Mouse (Mus musculus): ENCODE data around the gene Sec62. TPM values are rescaled to one million over a fixed set of nuclear protein-coding genes. Genes with fewer than 3 reads are reported as not detected.

Gene Sec62
- polyA plus RNA-seq, 1 experiment from 2014 or later: 73.5 TPM

DNA sequence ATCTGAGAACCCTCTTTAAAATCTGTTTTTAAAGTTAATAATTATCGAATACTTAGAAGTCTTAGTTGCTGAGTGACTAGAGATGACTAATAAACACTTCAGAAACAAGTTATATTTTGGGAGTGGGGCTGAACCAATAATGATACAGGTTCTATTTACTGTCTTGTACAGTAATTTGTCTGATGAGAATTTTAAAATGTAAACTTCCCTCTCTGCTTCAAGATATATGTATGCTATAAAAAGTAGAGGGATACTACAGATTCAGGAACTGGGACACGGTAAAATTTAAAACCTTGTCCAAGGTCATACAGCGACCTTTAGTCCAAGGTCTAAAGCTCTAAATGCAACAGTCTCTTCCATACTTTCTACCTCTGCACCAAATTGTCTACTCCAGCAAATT is 9.5 kb downstream of the Sec62 start:
- Histone ChIP-seq H3K9me3 (ENCODE audit: control insufficient read depth, low read length) (no peaks in the 10 kb centered on the region), H3K27ac (ENCODE audit: low read depth, low read length) (no peak overlapping the region), H3K4me3 (ENCODE audit: low read depth, low read length) (no peak overlapping the region), H3K4me2 (no peak overlapping the region), H3K4me1 (replicated peaks; ENCODE audit: control insufficient read depth, insufficient read depth, low read length) (no peaks in the 10 kb centered on the region), H3K36me3 (ENCODE audit: control insufficient read depth, insufficient read depth, low read length) (peaks cover 12% of the 10 kb centered on the region), H3K27me3 (replicated peaks; ENCODE audit: control insufficient read depth, insufficient read depth, low read length) (no peaks in the 10 kb centered on the region), H3K9ac (ENCODE audit: low read depth, low read length) (no peak overlapping the region)
- WGBS: 92% methylated on average over 3 of the region's 3 CpGs
- DNase-seq (ENCODE audit: low spot score) (no peak), ATAC-seq (replicated peaks; ENCODE audit: low FRiP score) (no peak)

DNA sequence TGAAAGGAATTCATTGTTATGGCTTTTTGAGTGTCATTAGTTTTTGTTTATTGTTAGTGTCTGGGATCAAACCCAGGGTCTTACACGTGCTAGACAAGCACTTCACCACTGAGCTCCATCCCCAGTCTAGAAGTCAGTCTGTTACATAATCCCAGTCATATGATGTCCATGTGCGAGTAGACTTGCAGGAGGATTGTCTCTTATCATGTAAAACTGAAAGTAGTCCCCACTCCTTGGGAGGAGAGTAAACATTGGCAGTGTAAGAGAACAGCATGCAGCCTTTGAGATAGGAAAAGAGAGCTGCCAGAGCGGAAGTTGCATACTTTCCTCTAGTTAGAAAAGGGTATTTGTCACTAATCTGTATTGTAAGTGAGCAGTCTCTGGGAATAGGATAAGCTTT is 20.2 kb downstream of the Sec62 start:
- H3K4me2 ChIP-seq: no peak overlapping the region
- ATAC-seq (replicated peaks; ENCODE audit: low FRiP score): no peak

DNA sequence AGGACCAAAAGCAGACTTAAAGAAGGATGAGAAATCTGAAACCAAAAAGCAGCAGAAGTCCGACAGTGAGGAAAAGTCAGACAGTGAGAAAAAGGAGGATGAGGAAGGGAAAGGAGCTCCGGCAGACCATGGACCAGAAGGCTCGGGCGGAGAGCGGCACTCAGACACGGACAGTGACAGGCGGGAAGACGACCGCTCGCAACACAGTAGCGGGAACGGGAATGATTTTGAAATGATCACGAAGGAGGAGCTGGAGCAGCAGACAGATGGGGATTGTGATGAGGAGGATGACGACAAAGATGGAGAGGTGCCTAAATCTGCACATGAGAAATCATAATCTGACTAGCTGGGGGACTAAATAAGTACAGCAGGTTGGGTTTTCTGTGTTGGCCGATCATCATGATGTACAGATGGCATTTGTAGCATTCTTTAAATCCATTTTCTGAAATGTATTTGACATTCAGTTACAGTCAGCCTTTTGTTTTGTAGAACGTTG is 26.0 kb downstream of the Sec62 start:
- no peak for ATAC-seq (replicated peaks; ENCODE audit: low FRiP score)
- H3K27me3 ChIP-seq (replicated peaks; ENCODE audit: control insufficient read depth, insufficient read depth, low read length): no peaks in the 10 kb centered on the region
- no peaks in the 10 kb centered on the region for H3K4me1 ChIP-seq (replicated peaks; ENCODE audit: control insufficient read depth, insufficient read depth, low read length)
- 93% methylated on average over 16 of the region's 16 CpGs for WGBS
- H3K9me3 ChIP-seq (ENCODE audit: control insufficient read depth, low read length): no peaks in the 10 kb centered on the region
- no peak for DNase-seq (ENCODE audit: low spot score)
- H3K4me2 ChIP-seq: no peak overlapping the region
- H3K9ac ChIP-seq (ENCODE audit: low read depth, low read length): no peak overlapping the region
- H3K27ac ChIP-seq (ENCODE audit: low read depth, low read length): no peak overlapping the region
- H3K36me3 ChIP-seq (ENCODE audit: control insufficient read depth, insufficient read depth, low read length): peaks cover 14% of the 10 kb centered on the region
- no peak overlapping the region for H3K4me3 ChIP-seq (ENCODE audit: low read depth, low read length)

More for the DNA sequence above, 20.2 kb downstream of the Sec62 start:
- H3K4me3 ChIP-seq (ENCODE audit: low read depth, low read length): no peak overlapping the region
- H3K4me1 ChIP-seq (replicated peaks; ENCODE audit: control insufficient read depth, insufficient read depth, low read length): no peaks in the 10 kb centered on the region
- H3K27ac ChIP-seq (ENCODE audit: low read depth, low read length): no peak overlapping the region
- H3K27me3 ChIP-seq (replicated peaks; ENCODE audit: control insufficient read depth, insufficient read depth, low read length): no peaks in the 10 kb centered on the region
- no peak overlapping the region for H3K9ac ChIP-seq (ENCODE audit: low read depth, low read length)
- 77% methylated on average over 3 of the region's 3 CpGs for WGBS
- H3K9me3 ChIP-seq (ENCODE audit: control insufficient read depth, low read length): no peaks in the 10 kb centered on the region
- DNase-seq (ENCODE audit: low spot score): no peak
- peaks cover 15% of the 10 kb centered on the region; the same call in 1 of the 2 replicates for H3K36me3 ChIP-seq (ENCODE audit: control insufficient read depth, insufficient read depth, low read length)

DNA sequence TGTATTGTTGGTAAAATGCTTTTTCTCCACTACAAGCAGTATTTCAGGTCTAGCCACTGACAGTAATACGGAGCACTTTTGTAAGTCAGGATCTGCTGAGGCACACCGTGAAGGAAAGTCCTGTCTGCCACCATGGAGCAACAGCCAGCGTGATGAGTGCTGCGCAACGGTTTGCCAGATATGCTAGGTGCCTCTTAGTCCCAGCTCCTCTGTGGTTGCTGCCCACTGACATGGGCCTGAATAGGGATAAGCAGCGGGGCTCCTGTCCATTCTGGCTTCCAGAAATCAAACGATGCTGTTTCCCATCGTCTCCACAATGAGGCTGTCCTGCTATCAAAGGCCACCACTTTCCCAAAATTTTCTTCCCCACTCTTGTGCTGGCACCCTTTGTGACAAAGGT is 29.5 kb downstream of the Sec62 start:
- Histone ChIP-seq H3K36me3 (ENCODE audit: control insufficient read depth, insufficient read depth, low read length) (peaks cover 12% of the 10 kb centered on the region), H3K4me2 (no peak overlapping the region), H3K27ac (ENCODE audit: low read depth, low read length) (no peak overlapping the region), H3K4me1 (replicated peaks; ENCODE audit: control insufficient read depth, insufficient read depth, low read length) (no peaks in the 10 kb centered on the region), H3K27me3 (replicated peaks; ENCODE audit: control insufficient read depth, insufficient read depth, low read length) (no peaks in the 10 kb centered on the region), H3K9me3 (ENCODE audit: control insufficient read depth, low read length) (no peaks in the 10 kb centered on the region), H3K9ac (ENCODE audit: low read depth, low read length) (no peak overlapping the region), H3K4me3 (ENCODE audit: low read depth, low read length) (no peak overlapping the region)
- DNase-seq (ENCODE audit: low spot score): no peak
- WGBS: 89% methylated on average over 8 of the region's 8 CpGs
- ATAC-seq (replicated peaks; ENCODE audit: low FRiP score): no peak

DNA sequence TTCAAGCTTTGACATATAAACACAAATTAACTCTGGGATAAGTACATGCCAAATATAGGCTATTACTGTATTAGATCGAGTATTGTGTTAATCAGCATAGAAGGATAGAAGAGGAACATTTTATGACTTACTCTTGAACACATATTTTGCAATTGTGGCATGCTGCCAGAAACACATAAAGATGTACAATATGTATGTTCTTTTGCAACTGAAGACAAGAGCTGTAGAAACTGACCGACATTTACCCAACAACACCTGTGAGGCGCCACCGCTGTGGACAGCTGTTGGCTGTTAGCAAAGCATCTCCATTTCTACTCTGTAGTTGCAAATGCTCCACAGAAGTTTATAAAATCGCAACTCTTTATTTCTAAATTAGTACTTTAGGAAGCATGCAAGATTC is 33.4 kb downstream of the Sec62 start:
- no peak overlapping the region for H3K9ac ChIP-seq (ENCODE audit: low read depth, low read length)
- H3K27me3 ChIP-seq (replicated peaks; ENCODE audit: control insufficient read depth, insufficient read depth, low read length): no peaks in the 10 kb centered on the region
- no peak overlapping the region for H3K27ac ChIP-seq (ENCODE audit: low read depth, low read length)
- ATAC-seq (replicated peaks; ENCODE audit: low FRiP score): no peak
- H3K9me3 ChIP-seq (ENCODE audit: control insufficient read depth, low read length): no peaks in the 10 kb centered on the region
- H3K4me1 ChIP-seq (replicated peaks; ENCODE audit: control insufficient read depth, insufficient read depth, low read length): no peaks in the 10 kb centered on the region
- WGBS: 94% methylated on average over 5 of the region's 5 CpGs
- DNase-seq (ENCODE audit: low spot score): no peak
- H3K4me2 ChIP-seq: no peak overlapping the region
- H3K4me3 ChIP-seq (ENCODE audit: low read depth, low read length): no peak overlapping the region
- H3K36me3 ChIP-seq (ENCODE audit: control insufficient read depth, insufficient read depth, low read length): no peaks in the 10 kb centered on the region

DNA sequence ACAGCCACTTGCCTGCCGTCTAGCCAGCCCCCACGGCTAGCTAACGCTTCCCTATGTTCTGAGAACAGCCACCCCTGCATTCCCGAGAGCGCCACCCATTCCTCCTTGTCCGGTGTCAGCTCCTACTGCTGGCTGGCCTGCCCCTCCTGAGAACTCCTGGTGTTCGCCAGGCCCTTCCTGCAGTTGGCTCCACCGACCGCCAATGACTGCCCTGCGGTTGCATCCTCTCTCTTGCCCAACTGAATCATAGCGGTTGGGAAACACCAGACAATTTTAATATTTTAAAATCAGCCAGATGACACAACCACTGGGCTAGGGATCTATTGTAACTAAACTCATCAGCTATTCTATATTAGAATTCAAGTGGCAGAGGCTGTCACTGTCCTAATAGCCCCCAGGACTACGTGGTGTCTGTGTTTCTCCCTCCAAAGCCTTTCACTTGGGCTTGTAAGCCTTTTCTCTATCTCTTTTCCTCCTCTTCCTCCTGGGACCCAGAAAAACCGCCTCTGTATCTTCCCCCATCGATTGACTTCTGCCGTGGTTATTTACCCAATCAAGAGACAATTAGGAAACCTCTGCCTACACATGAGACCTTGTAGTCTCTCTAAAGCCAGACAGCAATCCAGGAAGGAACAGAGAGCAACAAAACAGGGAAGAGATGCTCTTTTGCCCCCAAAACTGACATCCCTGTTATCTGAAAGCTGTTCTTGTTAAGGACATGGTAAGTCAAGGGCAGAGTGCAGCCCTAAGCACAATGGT is 39.4 kb downstream of the Sec62 start:
- Histone ChIP-seq H3K36me3 (ENCODE audit: control insufficient read depth, insufficient read depth, low read length) (no peaks in the 10 kb centered on the region), H3K27ac (ENCODE audit: low read depth, low read length) (no peak overlapping the region), H3K4me3 (ENCODE audit: low read depth, low read length) (no peak overlapping the region), H3K4me1 (replicated peaks; ENCODE audit: control insufficient read depth, insufficient read depth, low read length) (no peaks in the 10 kb centered on the region), H3K27me3 (replicated peaks; ENCODE audit: control insufficient read depth, insufficient read depth, low read length) (no peaks in the 10 kb centered on the region), H3K4me2 (no peak overlapping the region), H3K9me3 (ENCODE audit: control insufficient read depth, low read length) (no peaks in the 10 kb centered on the region), H3K9ac (ENCODE audit: low read depth, low read length) (no peak overlapping the region)
- WGBS: 58% methylated on average over 15 of the region's 15 CpGs
- no peak for DNase-seq (ENCODE audit: low spot score)
- no peak for ATAC-seq (replicated peaks; ENCODE audit: low FRiP score)

DNA sequence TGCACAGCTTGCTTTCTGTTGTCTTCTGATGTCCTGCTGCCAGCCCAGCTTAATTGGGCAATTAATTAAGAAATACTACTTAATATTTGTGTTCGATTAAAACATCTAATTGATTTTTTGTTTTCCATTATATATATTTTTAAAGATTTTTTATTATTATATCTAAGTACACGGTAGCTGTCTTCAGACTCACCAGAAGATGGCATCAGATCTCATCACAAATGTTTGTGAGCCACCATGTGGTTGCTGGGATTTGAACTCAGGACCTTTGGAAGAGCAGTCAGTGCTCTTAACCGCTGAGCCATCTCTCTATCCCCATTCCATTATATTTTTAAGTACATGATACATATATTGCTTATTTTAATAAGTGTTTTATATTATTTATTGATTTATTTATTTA is 40.6 kb downstream of the Sec62 start:
- no peaks in the 10 kb centered on the region for H3K27me3 ChIP-seq (replicated peaks; ENCODE audit: control insufficient read depth, insufficient read depth, low read length)
- H3K27ac ChIP-seq (ENCODE audit: low read depth, low read length): no peak overlapping the region
- no peak for ATAC-seq (replicated peaks; ENCODE audit: low FRiP score)
- no peak for DNase-seq (ENCODE audit: low spot score)
- H3K4me2 ChIP-seq: no peak overlapping the region
- H3K9ac ChIP-seq (ENCODE audit: low read depth, low read length): no peak overlapping the region
- 73% methylated on average over 3 of the region's 3 CpGs for WGBS
- H3K9me3 ChIP-seq (ENCODE audit: control insufficient read depth, low read length): peaks cover 3% of the 10 kb centered on the region
- H3K4me3 ChIP-seq (ENCODE audit: low read depth, low read length): no peak overlapping the region
- H3K4me1 ChIP-seq (replicated peaks; ENCODE audit: control insufficient read depth, insufficient read depth, low read length): no peaks in the 10 kb centered on the region
- no peaks in the 10 kb centered on the region for H3K36me3 ChIP-seq (ENCODE audit: control insufficient read depth, insufficient read depth, low read length)

DNA sequence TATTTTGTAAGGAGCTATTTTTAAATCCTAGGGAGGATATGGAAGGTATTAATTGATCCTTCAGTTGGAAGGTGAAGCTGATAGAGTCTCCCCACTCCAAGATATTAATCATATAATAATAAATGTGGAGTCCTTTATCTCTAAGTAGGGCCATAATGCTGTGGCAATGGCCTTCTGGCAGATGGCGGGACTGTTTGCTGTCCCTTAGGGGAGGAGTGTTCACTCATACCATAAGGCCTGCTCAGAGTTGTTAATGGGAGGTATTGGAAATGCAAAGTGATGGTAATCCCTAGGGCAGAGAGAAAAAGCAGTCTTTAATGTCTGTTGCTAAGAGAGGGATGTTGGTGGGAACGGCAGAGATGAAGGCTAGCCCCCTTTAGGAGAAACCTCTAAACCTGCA is 53.1 kb downstream of the Sec62 start:
- Histone ChIP-seq H3K9ac (ENCODE audit: low read depth, low read length) (no peak overlapping the region), H3K27me3 (replicated peaks; ENCODE audit: control insufficient read depth, insufficient read depth, low read length) (no peaks in the 10 kb centered on the region), H3K9me3 (ENCODE audit: control insufficient read depth, low read length) (no peaks in the 10 kb centered on the region), H3K4me2 (no peak overlapping the region), H3K4me1 (replicated peaks; ENCODE audit: control insufficient read depth, insufficient read depth, low read length) (no peaks in the 10 kb centered on the region), H3K4me3 (ENCODE audit: low read depth, low read length) (no peak overlapping the region), H3K27ac (ENCODE audit: low read depth, low read length) (no peak overlapping the region), H3K36me3 (ENCODE audit: control insufficient read depth, insufficient read depth, low read length) (no peaks in the 10 kb centered on the region)
- ATAC-seq (replicated peaks; ENCODE audit: low FRiP score) (no peak), DNase-seq (ENCODE audit: low spot score) (no peak)
- 83% methylated on average over 2 of the region's 2 CpGs for WGBS

DNA sequence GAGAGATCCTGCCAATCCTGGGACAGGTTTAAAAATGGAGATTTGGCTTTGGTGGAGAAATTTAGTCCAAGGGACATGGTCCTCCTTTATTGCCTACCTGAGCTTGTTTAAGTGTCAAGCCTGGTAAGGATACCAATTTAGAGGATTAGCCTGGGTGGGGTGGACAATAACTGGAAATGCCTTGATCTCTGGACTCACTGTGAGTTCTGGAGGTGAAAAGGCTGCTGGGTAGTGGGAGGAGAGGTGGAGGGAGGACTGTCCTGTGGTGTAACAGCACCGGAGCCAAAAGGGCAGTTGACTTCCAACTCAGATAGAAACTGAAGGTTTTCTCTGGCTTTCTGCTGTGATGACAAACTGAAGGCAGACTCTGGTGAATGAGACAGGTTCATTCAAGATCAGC is 54.7 kb downstream of the Sec62 start:
- Histone ChIP-seq H3K27me3 (replicated peaks; ENCODE audit: control insufficient read depth, insufficient read depth, low read length) (no peaks in the 10 kb centered on the region), H3K4me3 (ENCODE audit: low read depth, low read length) (no peak overlapping the region), H3K4me2 (no peak overlapping the region), H3K9me3 (ENCODE audit: control insufficient read depth, low read length) (no peaks in the 10 kb centered on the region), H3K36me3 (ENCODE audit: control insufficient read depth, insufficient read depth, low read length) (no peaks in the 10 kb centered on the region), H3K27ac (ENCODE audit: low read depth, low read length) (no peak overlapping the region), H3K9ac (ENCODE audit: low read depth, low read length) (no peak overlapping the region), H3K4me1 (replicated peaks; ENCODE audit: control insufficient read depth, insufficient read depth, low read length) (no peaks in the 10 kb centered on the region)
- 61% methylated on average over 1 of the region's 1 CpGs for WGBS
- no peak for ATAC-seq (replicated peaks; ENCODE audit: low FRiP score)
- no peak for DNase-seq (ENCODE audit: low spot score)

All from liver, embryonic 11.5 days (tissue).